Mouse (Mus musculus) brain, adult 2 months (tissue): ENCODE measurements around the gene Plekhh2.

Experiments
- DNase-seq: peaks from one replicate; pipeline ENCODE4 v3.0.0; 2011; ENCODE audit warnings: low read depth, low spot score

The Plekhh2 gene

GRCm38 (mm10) chr17:84607617-84608016, 95.9 kb downstream of the Plekhh2 start:
- no peak for DNase-seq

DNA sequence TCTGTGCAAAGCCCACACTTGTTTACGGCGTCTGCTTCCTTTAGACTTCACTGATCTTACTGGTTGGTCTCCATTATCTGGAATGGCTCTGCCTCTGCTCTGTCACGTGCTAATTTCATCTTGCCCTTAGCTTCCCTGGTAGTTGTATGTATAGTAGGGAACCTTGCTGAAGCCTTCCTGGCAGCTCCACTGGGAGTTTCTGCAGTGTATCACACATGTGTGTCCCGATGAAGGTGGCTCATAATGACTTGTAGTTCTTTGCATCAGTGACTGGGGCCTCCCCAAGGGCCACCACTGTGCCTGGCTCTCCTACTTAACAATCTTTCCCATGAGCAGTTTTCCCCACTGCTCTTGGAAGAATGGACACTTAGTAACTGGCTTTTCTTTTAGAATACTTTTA, 96.9 kb downstream of the Plekhh2 start:
- DNase-seq = no peak

GRCm38 (mm10) chr17:84611500-84611899, 99.8 kb downstream of the Plekhh2 start:
- no peak for DNase-seq

GRCm38 (mm10) chr17:84611971-84612370, 100.3 kb downstream of the Plekhh2 start:
- no peak for DNase-seq

DNA sequence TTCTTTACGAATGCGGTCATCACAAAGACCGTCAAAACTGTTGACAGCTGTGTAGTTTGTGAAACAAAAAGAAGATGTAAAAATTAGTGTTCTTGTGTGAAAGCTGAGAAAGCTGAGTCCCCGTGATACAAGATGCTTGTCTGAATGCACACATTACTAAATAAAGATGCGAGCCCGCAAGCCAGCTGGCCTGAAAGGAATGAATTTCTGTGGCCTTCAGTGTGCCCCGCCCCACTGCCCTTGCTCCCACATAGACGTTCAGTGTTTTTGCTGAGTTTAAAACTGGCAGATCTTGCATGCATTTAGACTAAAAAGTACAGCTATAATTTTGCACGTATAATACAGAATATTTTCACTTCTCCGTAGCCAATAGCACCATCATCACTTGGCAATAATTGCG, 104.1 kb downstream of the Plekhh2 start:
- DNase-seq = no peak

DNA sequence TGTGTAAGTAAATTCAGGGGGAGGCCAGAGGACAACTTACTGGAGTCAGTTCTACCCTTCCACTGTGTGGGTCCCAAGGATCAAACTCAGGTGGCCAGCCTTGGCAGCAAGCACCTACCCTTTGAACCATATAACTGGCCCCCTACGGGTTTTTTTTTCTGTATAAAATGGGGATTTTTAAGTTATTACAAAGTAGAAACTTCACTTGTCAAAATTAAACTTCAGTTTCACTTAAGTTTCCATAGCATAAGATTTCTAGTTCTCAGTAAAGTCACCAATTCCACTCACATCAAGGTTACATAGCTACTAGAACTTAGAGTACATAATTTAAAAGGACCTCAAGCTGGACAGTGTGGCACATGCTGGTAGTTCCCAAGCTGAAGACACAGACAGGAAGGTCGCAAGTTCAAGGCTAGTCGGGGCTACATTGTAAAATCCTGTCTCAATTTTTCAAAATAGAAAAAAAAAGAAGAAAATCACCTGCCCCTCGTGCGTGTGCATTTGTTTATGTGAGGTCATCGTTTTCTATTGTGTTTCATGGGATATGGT, 104.9 kb downstream of the Plekhh2 start:
- DNase-seq = no peak

- DNase-seq = no peak
Observed at GRCm38 (mm10) chr17:84617953-84618352, 106.3 kb downstream of the Plekhh2 start.

DNA sequence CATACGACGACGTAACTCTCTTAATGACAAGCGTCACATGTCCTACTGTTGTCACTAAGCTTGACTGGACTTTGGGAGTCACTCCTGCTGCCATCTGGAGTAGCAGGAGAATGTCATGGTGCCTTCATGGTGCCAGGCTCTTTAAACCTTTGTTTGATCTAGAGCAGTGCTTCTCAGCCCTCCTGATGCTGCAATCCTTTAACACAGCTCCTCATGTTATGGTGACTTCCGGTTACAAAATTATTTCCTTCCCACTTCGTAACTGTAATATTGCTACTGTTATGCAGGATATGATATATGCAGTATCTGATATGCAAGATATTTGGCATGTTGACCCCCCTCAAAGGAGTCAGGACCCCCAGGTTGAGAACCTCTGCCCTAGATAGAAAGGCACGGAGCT, 107.4 kb downstream of the Plekhh2 start:
- DNase-seq = no peak

DNA sequence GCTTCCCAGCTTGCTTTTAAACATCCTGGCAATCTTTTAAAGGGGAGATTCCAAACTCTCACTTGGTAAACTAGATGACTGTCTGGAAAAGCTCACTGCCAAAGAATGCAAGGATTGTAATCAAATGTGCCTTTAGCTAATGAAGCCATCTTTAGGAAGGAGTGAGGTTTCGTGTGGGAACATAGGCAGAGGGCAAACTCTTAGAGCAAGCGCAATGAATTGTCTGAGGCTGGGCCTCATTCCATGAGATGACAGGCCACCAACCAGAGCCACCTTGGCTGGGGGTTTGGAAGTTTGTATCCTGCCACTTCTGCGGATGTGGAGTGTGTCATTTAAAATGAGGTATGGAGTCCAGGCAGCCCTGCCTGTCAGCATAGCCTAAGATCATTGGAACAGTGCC, 108.4 kb downstream of the Plekhh2 start:
- no peak for DNase-seq

DNA sequence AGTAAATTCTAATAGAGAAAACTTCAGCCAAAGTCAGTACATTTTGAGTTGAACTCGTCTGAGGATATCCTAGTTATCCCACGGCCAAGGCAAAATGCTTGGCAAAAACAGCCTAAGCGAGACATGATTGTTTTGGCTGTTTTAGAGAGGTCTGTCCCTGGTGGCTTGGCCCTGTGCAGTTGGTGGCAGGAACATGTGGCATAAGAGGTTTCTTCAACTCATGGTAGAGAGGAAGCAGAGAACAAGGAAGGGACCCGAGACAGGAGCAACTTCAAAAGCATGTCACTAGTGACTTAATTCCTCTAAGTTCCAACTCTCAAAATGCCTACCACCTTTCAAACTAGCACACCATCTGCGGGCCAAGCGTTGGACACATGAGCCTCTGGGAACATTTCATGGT, 108.9 kb downstream of the Plekhh2 start:
- DNase-seq = no peak

DNA sequence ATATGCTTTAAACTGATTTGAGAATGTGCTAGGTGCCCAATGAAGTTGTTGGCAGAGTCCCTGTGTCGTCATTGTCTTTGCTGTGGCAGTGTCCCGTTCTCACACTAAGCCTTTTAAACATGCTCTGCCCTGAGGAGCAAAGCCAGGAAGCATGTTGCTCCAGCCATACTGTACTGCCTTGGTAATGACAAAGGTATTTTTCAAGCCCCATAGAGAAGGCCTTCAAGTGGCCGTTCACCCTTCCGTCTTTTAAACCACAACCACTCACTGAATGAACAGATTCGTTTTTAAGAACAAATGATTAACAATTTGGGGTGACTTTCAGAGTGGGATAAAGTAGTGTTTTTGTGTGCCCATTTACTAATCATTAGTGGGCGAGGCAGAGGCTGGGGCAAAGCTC, 109.5 kb downstream of the Plekhh2 start:
- no peak for DNase-seq

DNA sequence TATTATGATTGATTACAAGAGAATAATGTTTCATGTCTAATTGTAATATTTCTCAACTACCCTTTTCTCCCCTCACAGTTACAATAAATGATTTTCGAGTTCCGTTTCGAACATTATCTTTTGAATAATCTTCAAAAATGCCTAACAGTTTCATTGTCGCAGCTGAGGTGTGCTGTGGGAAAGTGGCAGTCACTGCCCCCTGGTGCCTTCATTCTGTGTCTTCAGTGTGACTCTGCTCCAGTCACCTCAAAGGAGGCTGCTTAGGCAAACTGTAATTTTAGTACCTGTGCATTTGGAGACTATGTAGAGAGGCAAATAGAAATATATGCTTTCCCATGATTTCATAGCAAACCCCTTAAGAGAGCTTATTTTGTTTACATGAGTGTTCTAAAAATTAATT, 110.3 kb downstream of the Plekhh2 start:
- no peak for DNase-seq

DNA sequence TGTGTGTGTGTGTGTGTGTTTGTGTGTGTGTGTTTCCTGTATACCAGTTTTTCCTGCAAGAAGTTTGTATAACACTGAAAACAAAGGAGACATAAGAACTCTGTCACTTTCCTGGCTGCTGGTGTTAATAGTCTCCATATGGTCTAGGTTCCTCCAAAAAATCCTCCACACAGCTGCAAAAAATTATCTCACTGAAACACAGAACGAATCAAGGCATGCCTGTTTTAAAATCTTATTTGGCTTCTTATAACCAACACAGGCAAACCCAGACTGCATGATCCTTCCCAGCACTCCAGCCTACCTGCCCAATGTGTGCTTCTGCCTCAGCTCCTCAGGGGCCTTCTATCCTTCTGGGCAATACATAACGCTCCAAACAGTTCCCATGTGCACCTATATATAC, 111.2 kb downstream of the Plekhh2 start:
- peak; percentile 27 for DNase-seq

- peak; percentile 98 for DNase-seq
Observed at GRCm38 (mm10) chr17:84626276-84626856, 114.7 kb downstream of the Plekhh2 start, which contains the start of gene Dync2li1. TSS of gene Dync2li1 (plus strand) at chr17:84626496.

DNA sequence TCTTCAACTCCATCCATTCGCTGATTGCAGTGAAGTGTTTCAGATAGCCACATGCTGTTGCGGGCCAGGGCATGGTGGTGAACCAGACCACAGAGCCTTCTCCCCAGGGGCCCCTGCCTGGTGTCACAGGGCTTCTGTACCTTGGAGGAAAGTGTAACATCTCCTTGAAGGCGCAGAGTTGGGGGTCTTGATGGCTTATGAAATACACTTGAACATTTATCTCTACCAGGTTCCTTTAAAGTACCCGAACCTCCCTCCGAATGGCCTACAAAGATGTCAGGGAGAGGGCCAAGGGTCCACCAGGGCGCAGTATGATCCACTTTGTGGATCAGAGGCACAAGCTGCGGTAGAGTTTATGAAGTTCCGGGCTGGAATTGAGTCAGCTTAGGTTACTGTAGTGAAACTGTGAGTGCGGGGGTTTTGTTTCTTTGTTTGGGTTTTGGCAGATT, 115.2 kb downstream of the Plekhh2 start:
- peak; percentile 33 for DNase-seq

GRCm38 (mm10) chr17:84627721-84628120, 116.0 kb downstream of the Plekhh2 start:
- DNase-seq = no peak

- no peak for DNase-seq
Observed at GRCm38 (mm10) chr17:84628611-84629010, 116.9 kb downstream of the Plekhh2 start.

DNA sequence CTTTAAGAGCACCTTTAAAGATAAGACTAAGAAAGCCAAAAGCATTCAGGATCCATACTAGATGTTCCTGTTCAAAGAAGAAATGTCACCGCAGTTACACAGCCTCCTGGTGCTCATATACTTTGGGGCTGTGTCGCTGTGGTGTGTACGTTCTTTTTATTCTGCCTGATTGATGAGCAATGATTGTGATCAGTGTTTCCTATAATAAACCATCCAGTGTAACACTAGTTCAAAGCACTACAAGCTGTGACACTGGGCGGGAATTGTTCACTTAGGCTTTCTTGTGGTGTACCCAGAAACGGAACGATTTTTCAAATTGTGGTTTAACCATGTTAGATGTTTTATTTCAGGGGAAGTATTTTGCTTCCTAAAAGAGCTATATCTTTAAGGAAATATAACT, 120.1 kb downstream of the Plekhh2 start:
- no peak for DNase-seq

DNA sequence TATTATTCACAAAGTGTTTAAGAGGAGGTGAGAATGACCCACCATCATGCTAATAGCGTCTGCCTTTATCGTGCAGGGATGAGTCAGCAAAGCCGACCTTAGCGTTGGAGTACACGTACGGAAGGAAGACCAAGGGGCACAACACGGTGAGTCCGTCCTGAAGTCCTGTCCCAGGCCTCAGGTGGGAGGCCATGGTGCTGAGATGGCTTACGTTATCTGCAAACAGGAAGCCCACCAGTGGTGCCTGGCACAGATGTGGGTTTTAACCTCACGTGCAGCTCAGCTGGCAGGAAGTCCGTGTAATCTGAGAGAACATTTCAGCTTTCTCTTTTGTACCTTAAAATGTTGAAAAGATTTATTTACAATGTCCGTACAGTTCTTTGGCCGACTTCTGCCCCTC, 121.7 kb downstream of the Plekhh2 start:
- DNase-seq = no peak

DNA sequence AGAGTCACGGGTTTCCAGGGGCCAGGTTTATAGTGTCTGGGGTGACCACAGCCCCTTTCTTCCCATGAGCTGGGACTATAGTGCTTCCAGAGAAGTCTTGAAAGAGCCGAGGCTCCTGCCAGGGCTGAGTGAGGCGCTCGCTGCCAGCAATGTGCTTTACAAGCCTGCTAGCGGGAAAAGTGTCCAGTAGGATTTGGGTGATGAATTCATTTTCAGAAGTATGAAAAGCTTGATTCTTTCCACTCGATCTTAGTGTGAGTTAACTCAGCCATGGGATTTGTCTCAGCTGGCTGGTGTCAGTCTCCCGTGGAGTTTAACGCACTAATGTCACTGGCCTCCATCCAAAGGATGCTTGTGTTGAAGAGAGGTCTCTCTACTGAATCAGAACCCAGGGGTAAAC, 124.6 kb downstream of the Plekhh2 start:
- no peak for DNase-seq

- no peak for DNase-seq
Observed at GRCm38 (mm10) chr17:84637971-84638370, 126.3 kb downstream of the Plekhh2 start.

GRCm38 (mm10) chr17:84639796-84640378, 128.2 kb downstream of the Plekhh2 start:
- no peak for DNase-seq

GRCm38 (mm10) chr17:84641893-84642292, 130.2 kb downstream of the Plekhh2 start:
- DNase-seq = peak; percentile 48
